Mouse (Mus musculus): ENCODE results near the gene Unc80. TPM values are rescaled to one million over a fixed set of nuclear protein-coding genes. Genes with fewer than 3 reads are reported as not detected.

Gene Unc80
- polyA plus RNA-seq (2015; fragmentation: Nextera tagmentation; extraction: Ambion mirVana), result 0.09 and 0.13 TPM in 2 replicates

- Histone ChIP-seq H3K9me3 (replicated peaks) (no peaks in the 10 kb centered on the region), H3K4me1 (peaks cover 12% of the 10 kb centered on the region), H3K27ac (no peak within 1 kb of the TSS), H3K36me3 (no peaks in the 10 kb centered on the region), H3K27me3 (peaks cover 33% of the 10 kb centered on the region), H3K9ac (peak within 1 kb of the TSS; percentile 14; the same call in 1 of the 2 replicates), H3K4me2 (peak within 1 kb of the TSS; percentile 94), H3K4me3 (replicated peaks) (peak within 1 kb of the TSS; percentile 57)
- peak; percentile 97 for ATAC-seq (replicated peaks; ENCODE audit: low FRiP score)
- 1% methylated on average over 63 of the region's 83 CpGs for WGBS
These were observed at the start of gene Unc80 for GRCm38 (mm10) chr1:66467821-66468703. Unc80 (plus strand) TSS chr1:66468367.

DNA sequence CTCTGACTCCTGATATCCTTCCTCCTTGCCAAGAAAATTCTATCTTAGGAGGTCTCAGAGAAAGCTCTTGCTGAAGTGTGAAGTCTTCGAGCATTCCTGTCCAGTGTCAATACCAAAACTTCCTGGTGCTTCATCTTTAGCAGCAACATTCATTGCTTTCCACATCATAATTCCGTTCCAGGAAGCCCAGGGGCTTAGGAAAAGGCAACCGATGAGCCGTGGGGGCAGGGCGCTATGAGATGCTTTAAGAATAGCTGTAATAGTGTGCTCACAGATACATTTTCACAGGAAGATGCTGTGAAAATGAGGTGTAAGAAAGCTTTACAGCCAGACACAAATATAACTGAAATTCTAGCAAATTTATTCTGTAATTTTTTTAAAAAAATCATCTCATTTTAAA, 42.1 kb upstream of the Unc80 start:
- no peak overlapping the region for H3K27ac ChIP-seq
- no peaks in the 10 kb centered on the region for H3K4me1 ChIP-seq
- no peaks in the 10 kb centered on the region for H3K27me3 ChIP-seq
- H3K4me3 ChIP-seq (replicated peaks), result no peak overlapping the region
- 89% methylated on average over 5 of the region's 5 CpGs for WGBS
- H3K36me3 ChIP-seq, result no peaks in the 10 kb centered on the region
- ATAC-seq (replicated peaks; ENCODE audit: low FRiP score), result no peak
- H3K9ac ChIP-seq, result no peak overlapping the region
- H3K9me3 ChIP-seq (replicated peaks), result no peaks in the 10 kb centered on the region
- no peak overlapping the region for H3K4me2 ChIP-seq

- Histone ChIP-seq H3K4me1 (no peaks in the 10 kb centered on the region), H3K9ac (no peak overlapping the region), H3K4me2 (no peak overlapping the region), H3K9me3 (replicated peaks) (no peaks in the 10 kb centered on the region), H3K27me3 (no peaks in the 10 kb centered on the region), H3K36me3 (no peaks in the 10 kb centered on the region), H3K27ac (no peak overlapping the region), H3K4me3 (replicated peaks) (no peak overlapping the region)
- ATAC-seq (replicated peaks; ENCODE audit: low FRiP score), result no peak
These were observed 37.2 kb upstream of the Unc80 start for GRCm38 (mm10) chr1:66430962-66431361.

DNA sequence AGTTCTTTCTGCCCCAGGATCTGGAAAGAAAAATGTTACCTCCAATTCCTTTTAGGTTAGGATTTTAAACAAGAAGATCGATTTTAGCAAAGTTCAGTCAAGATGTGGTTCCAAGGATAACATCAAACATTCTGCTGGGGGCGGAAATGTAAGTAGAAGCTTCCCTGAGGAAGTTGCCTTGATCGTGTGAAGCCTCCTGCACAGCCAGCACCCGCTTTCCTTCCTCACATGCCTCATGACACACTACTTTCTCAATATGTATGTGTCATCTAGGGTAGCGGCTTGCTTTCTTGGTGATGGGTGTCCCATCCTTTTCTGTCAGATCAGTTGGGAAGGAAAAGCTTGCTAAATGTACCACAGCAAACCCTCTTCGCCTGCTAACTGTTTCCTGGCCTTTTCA, 36.7 kb upstream of the Unc80 start:
- Histone ChIP-seq H3K27ac (no peak overlapping the region), H3K4me1 (no peaks in the 10 kb centered on the region), H3K9me3 (replicated peaks) (no peaks in the 10 kb centered on the region), H3K4me3 (replicated peaks) (no peak overlapping the region), H3K4me2 (no peak overlapping the region), H3K36me3 (no peaks in the 10 kb centered on the region), H3K9ac (no peak overlapping the region), H3K27me3 (no peaks in the 10 kb centered on the region)
- no peak for ATAC-seq (replicated peaks; ENCODE audit: low FRiP score)
- WGBS, result 84% methylated on average over 6 of the region's 6 CpGs

DNA sequence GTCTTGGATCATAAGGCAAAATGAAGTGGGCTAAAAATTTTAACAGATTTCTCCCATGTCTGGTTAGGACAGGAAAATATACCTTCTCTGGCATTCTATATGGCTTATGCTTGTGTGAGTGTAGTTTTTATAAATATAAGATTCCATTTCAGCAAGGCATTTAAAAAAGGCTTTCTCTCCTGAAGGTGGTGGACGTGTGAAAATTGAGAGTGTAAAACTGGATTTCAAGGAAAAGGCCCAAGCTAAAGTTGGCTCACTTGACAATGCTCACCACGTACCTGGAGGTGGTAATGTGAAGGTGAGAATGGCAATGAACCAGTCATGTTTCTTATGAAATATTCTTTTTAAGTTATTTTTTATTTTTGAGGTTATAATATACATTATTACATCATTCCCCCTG, 30.1 kb upstream of the Unc80 start:
- Histone ChIP-seq H3K27me3 (no peaks in the 10 kb centered on the region), H3K27ac (no peak overlapping the region), H3K9ac (no peak overlapping the region), H3K4me3 (replicated peaks) (no peak overlapping the region), H3K36me3 (no peaks in the 10 kb centered on the region), H3K4me2 (no peak overlapping the region), H3K9me3 (replicated peaks) (no peaks in the 10 kb centered on the region), H3K4me1 (no peaks in the 10 kb centered on the region)
- ATAC-seq (replicated peaks; ENCODE audit: low FRiP score), result no peak
- WGBS, result 89% methylated on average over 2 of the region's 2 CpGs

DNA sequence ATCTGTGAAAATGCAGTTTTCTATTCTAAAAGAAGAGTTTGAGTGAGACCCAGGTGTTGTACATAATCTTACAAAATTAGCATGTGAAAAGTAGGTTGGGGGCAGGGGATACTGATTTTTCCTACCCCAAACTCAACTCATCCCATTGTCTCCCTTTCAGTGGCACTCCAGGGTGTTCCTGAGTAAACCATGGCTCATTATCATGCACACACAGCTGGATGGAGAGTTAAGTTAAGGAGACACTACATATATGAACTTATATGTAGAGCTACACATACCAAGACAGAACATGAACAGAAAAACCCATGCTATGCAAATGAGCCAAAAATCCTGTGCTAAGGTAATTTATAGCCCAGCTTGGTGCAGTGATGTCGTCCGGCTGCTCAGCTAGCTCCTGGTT, 25.2 kb upstream of the Unc80 start:
- H3K36me3 ChIP-seq, result no peaks in the 10 kb centered on the region
- H3K4me2 ChIP-seq, result no peak overlapping the region
- H3K9me3 ChIP-seq (replicated peaks), result no peaks in the 10 kb centered on the region
- H3K27ac ChIP-seq, result no peak overlapping the region
- H3K4me1 ChIP-seq, result no peaks in the 10 kb centered on the region
- WGBS, result 81% methylated on average over 2 of the region's 2 CpGs
- H3K4me3 ChIP-seq (replicated peaks), result no peak overlapping the region
- no peak for ATAC-seq (replicated peaks; ENCODE audit: low FRiP score)
- H3K9ac ChIP-seq, result no peak overlapping the region
- H3K27me3 ChIP-seq, result no peaks in the 10 kb centered on the region

DNA sequence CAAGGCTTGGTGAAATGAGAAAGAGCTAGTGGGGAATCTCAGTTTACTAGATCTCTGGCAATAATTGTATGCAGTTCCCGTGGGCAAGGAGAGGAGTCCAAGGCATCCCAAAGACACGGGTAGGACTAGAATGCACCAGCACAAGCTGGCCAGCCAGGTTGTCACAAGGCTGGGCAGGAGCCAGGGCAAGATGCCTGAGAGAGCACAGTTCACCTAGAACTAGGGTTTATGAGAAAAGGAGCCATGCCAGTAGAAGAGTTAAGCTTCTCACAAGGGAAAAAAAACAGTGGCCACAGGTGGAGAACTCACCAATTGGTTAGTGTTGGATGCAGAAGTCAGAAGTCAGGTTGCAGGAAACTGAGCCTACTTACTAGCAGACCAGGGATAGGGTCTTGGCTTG, 18.7 kb upstream of the Unc80 start:
- WGBS, result 72% methylated on average over 2 of the region's 2 CpGs
- H3K9me3 ChIP-seq (replicated peaks), result no peaks in the 10 kb centered on the region
- no peak overlapping the region for H3K4me2 ChIP-seq
- no peaks in the 10 kb centered on the region for H3K4me1 ChIP-seq
- no peaks in the 10 kb centered on the region for H3K36me3 ChIP-seq
- ATAC-seq (replicated peaks; ENCODE audit: low FRiP score), result no peak
- no peak overlapping the region for H3K4me3 ChIP-seq (replicated peaks)
- no peaks in the 10 kb centered on the region for H3K27me3 ChIP-seq
- H3K27ac ChIP-seq, result no peak overlapping the region
- no peak overlapping the region for H3K9ac ChIP-seq

- Histone ChIP-seq H3K4me3 (replicated peaks) (no peak overlapping the region), H3K4me2 (no peak overlapping the region), H3K36me3 (no peaks in the 10 kb centered on the region), H3K27ac (no peak overlapping the region), H3K9ac (no peak overlapping the region), H3K27me3 (no peaks in the 10 kb centered on the region), H3K9me3 (replicated peaks) (no peaks in the 10 kb centered on the region), H3K4me1 (no peaks in the 10 kb centered on the region)
- WGBS, result 22% methylated on average over 2 of the region's 2 CpGs
- no peak for ATAC-seq (replicated peaks; ENCODE audit: low FRiP score)
These were observed 11.6 kb upstream of the Unc80 start for GRCm38 (mm10) chr1:66456580-66456979.

GRCm38 (mm10) chr1:66457747-66458146, 10.4 kb upstream of the Unc80 start:
- H3K9me3 ChIP-seq (replicated peaks), result no peaks in the 10 kb centered on the region
- no peaks in the 10 kb centered on the region for H3K4me1 ChIP-seq
- H3K36me3 ChIP-seq, result no peaks in the 10 kb centered on the region
- no peak overlapping the region for H3K4me2 ChIP-seq
- 67% methylated on average over 3 of the region's 3 CpGs for WGBS
- H3K27me3 ChIP-seq, result no peaks in the 10 kb centered on the region
- H3K9ac ChIP-seq, result no peak overlapping the region
- ATAC-seq (replicated peaks; ENCODE audit: low FRiP score), result no peak
- no peak overlapping the region for H3K27ac ChIP-seq
- no peak overlapping the region for H3K4me3 ChIP-seq (replicated peaks)

DNA sequence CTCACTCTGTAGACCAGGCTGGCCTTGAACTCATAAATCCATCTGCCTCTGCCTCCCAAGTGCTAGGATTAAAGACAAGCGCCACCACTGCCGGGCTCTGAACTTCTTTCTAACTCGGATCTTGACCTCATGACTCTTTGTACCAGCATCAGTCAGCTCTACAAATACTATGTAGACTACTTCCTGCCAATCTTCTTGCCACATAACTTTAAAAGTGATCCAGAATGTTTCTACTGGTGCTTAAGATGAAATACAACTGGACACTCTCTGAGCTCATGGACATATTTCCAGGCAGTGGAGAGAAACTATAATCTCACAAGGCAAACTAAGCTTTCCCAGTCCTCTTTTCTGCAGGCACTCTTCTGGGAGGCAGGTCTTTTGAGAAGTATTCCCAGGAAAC, 8.8 kb upstream of the Unc80 start:
- no peak overlapping the region for H3K4me2 ChIP-seq
- WGBS, result 50% methylated on average over 3 of the region's 3 CpGs
- H3K27ac ChIP-seq, result no peak overlapping the region
- H3K4me1 ChIP-seq, result no peaks in the 10 kb centered on the region
- no peaks in the 10 kb centered on the region for H3K36me3 ChIP-seq
- no peak overlapping the region for H3K4me3 ChIP-seq (replicated peaks)
- no peak for ATAC-seq (replicated peaks; ENCODE audit: low FRiP score)
- H3K9ac ChIP-seq, result no peak overlapping the region
- no peaks in the 10 kb centered on the region for H3K9me3 ChIP-seq (replicated peaks)
- no peaks in the 10 kb centered on the region for H3K27me3 ChIP-seq

- no peak overlapping the region for H3K4me2 ChIP-seq
- no peaks in the 10 kb centered on the region for H3K36me3 ChIP-seq
- no peaks in the 10 kb centered on the region for H3K4me1 ChIP-seq
- H3K27ac ChIP-seq, result no peak overlapping the region
- no peak overlapping the region for H3K4me3 ChIP-seq (replicated peaks)
- 85% methylated on average over 4 of the region's 4 CpGs for WGBS
- H3K27me3 ChIP-seq, result no peaks in the 10 kb centered on the region
- H3K9me3 ChIP-seq (replicated peaks), result no peaks in the 10 kb centered on the region
- ATAC-seq (replicated peaks; ENCODE audit: low FRiP score), result no peak
- no peak overlapping the region for H3K9ac ChIP-seq
These were observed 7.3 kb upstream of the Unc80 start for GRCm38 (mm10) chr1:66460850-66461249.

- 23% methylated on average over 3 of the region's 3 CpGs for WGBS
- H3K4me3 ChIP-seq (replicated peaks), result peak overlapping the region; percentile 57
These were observed 495 bp downstream of the Unc80 start for GRCm38 (mm10) chr1:66468704-66469020.

GRCm38 (mm10) chr1:66482751-66483150, 14.6 kb downstream of the Unc80 start:
- Histone ChIP-seq H3K27me3 (no peaks in the 10 kb centered on the region), H3K4me1 (no peaks in the 10 kb centered on the region), H3K36me3 (no peaks in the 10 kb centered on the region), H3K4me3 (replicated peaks) (no peak overlapping the region), H3K9ac (no peak overlapping the region), H3K9me3 (replicated peaks) (no peaks in the 10 kb centered on the region), H3K4me2 (no peak overlapping the region), H3K27ac (no peak overlapping the region)
- WGBS, result 90% methylated on average over 3 of the region's 3 CpGs
- no peak for ATAC-seq (replicated peaks; ENCODE audit: low FRiP score)

More at GRCm38 (mm10) chr1:66468704-66469020, 495 bp downstream of the Unc80 start:
- H3K4me2 ChIP-seq, result peak overlapping the region; percentile 94
- no peak overlapping the region for H3K9ac ChIP-seq
- peaks cover 33% of the 10 kb centered on the region for H3K27me3 ChIP-seq
- no peaks in the 10 kb centered on the region for H3K9me3 ChIP-seq (replicated peaks)
- no peak overlapping the region for H3K27ac ChIP-seq
- no peaks in the 10 kb centered on the region for H3K36me3 ChIP-seq
- 0 out of 2 replicates have a peak, but pooled peaks have one; percentile 10 for ATAC-seq (replicated peaks; ENCODE audit: low FRiP score)
- H3K4me1 ChIP-seq, result peaks cover 12% of the 10 kb centered on the region
